Mouse (Mus musculus) brain, embryonic 18.5 days (tissue): ENCODE results near the gene Notch1.

Experiments
- DNase-seq: peaks from one replicate; pipeline ENCODE4 v3.0.0-alpha.2; 2012; ENCODE audit warnings: low read depth, low spot score

The Notch1 gene

DNA sequence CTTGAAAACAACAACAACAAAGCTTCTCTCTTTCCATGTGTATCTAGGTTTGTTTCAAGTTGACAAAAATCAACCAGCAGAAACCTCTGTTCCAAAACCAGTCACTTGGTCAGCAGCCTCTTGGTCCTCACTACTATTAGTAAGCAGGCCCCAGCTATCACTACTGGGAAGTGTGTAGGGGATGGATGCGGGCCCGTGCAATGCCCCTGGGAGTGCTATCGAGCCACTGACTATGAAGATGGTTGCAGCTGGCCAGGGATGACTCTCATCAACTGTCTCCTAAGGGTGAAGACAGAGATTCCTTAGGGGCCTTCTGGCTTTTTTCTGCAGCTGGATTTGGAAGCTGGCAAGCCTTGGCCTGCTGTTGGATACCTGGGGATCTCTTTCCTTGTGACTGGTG is 13.4 kb upstream of the Notch1 start:
- DNase-seq: no peak

DNA sequence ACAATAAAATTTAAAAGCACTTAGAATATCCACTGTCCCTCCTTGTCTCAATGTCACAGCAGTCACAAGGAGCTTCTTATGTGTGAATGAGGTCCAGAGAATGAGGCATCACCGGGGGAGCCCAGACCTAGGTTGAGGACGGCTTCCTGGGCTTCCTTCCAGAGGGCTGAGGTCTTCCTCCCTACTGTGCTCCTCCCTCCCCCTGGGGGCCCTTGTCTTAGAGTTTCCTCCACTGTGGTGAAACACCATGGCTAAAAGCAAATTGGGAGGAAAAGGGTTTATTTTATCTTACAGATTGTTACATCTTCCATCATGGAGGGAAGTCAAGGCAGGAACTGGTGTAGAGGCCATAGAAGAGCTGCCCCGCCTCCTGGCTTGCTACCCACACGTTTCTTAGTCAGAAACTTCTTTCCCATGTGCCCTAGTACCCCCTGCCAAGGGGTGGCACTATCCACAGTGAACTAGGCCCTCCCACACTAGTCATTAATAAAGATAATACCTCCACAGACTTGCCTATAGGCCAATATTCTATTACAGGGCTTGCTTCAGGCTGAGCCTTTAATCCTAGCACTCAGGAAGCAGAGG is 12.8 kb upstream of the Notch1 start:
- no peak for DNase-seq

DNA sequence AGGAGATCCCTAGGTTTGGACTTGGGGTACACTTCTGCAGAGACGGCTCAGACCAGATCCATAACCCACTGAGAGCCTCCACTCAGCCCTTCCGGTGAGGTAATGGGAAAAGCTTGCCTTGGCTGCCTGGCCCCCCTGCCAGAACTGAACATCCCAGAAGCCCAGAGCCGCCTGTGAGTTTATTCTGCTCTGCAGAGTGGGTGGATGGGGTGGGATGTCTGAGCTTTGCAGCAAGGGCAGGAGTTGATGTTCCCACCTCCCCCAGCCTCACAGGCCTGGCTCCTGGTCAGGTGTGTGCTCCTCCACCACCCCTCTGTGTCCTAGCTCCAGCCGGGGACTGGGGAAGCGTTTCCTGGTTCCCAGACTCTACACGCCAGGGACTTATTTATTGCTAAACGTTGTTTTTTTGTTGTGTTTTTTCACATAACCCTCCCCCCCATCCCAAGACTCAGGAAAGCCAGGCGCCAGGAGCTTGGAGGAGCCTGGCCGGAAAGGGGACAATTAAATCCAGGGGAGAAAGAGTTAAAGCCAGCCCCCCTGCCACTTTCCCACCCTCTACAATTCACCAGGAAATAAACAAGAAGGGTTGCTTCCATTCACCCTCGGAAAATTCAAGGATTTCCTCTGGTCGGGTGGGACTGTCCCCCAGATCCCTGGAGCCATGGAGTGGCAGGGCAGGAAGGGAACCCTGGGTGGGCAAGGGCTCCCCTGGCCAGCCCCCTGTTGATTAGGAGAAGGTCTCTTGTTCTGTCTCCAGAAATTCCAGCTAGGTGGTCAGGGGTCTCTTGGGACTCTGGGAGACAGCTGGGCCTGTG is 10.2 kb upstream of the Notch1 start:
- DNase-seq: no peak

DNA sequence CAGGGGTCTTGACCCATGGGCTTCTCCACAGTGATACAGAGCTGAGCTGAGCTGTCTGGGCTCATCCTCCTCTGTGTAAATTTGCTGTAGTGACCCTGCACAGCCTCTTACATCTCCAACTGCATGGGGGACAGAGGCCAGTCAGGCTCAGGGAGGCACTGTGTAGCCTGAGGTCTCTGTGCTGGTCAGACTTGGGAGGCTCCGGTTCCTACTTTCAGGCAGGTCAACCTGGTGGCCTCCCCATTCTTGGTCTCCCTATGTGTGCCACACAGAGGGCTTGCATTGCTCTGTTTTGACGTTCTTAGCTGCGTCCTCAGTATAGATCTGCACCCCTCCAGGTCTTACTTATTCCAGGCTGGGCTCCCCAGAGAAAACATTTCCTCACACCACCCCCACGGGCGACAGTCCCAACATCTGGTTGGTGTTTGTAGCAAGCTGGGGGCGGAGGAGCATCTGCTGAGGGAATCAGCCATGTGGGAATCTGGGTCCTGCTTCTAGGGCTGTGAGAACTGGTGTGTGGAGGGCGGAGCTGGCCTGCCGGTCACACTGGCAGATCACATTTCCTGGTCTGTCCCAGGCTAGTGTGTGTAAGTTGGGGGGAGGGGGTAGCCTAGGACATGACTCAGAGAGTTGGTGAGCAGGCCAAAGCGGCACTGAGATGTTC is 9.0 kb upstream of the Notch1 start:
- DNase-seq: no peak

DNA sequence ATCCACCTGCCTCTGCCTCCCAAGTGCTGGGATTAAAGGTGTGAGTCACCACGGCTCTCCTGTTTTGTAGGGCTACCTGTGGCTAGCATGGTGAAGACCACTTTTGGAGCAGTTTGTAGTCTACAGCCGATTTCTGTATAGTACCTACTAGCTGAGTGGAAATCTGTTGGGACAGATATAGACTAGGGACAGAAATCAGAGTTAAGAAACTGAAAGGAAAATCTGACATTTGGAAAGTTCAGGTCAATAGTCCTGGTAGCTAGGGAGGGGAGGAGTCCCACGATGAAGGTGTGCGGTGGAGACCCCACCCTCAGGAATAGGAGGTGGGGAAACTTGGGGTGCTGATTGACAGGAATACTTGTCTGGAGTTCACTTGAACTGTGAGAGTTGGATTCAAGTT is 5.9 kb upstream of the Notch1 start:
- DNase-seq: no peak

DNA sequence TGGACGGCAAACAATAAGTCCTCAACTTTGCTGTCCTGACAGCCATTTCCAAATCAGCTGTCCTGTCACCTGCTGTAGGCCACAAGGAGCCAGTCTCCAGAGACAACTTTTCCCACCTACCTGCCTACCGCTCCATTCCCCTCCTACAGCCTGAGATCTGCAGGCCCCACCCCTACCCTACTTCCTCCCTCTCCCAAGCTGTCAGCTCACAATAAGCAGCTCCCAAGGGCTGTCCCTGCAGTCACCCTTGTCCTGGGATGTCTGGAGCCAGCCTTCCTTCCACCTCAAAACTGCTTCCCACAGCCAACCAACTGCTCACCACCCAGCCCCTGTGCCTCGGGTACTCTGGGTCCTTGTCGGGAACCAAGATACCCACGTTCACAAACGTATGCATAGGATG is 3.3 kb upstream of the Notch1 start:
- DNase-seq: no peak

DNA sequence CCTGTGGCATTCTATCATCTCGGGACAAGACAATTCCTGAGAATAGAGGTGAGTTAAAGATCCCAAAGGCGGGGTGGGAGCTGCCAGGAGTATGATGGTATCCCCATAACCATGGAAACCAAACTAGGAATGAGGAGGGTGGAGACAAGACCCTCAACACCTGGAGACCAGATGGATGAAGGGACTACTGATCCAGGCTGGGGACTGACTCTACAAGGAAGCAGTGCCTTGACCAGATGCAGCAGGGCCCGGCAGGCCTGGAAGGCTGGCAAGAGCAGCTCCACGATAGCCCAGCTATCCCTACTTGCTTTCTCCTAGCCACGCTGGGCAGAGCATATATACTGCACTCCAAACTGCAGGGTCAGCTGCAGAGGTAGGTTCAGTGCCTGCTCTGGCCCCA is 524 bp upstream of the Notch1 start:
- DNase-seq: no peak

DNA sequence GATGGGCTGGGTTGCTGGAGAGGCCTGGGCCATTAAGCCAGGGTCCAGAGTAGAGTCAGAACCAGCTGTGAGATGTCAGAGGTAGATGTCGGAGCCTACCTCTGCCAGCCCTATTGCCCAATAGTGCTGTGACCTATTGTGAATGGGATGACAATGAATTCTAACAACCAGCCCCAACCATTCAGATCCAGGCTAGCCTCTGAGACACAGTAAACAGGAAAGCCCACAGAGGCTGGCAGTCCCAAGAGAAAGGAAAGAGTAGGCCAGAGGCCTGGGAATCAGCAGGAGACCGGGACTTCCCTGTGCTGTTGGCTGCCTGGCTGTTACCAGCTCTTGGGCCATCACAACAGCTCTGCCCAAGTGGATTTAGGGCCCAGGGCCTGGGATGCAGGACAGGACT is 1.1 kb downstream of the Notch1 start:
- no peak for DNase-seq

DNA sequence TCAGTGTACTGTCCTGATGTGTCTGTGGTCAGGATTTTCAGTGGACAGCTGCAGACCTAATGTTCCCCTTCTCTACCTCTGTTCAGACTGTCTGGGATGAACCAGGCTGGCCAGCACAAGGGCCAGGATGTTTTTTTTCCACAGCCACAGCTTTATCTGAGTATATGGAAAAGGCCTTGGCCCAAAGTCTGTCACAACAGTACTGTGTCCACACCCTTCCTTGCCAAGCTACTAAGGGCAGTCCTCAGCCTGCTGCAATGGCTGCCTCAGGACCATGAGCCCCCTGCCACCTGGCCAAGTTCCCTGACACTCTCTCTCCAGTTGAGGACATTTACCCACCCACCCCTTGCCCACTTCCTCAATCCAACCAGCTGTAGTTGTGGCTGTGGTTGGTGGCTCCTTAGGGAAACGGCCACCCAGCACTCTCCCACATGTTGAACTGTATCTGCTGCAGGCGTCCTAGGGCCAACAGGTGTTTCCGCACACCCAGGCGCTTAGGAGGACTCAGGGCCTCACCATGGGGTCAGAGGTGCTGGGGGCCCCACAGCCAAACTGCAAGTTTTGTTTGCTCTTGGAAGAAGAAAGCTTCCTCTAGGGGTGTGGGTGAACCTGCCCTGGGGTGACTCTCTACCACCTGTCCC is 3.2 kb downstream of the Notch1 start:
- DNase-seq: no peak

DNA sequence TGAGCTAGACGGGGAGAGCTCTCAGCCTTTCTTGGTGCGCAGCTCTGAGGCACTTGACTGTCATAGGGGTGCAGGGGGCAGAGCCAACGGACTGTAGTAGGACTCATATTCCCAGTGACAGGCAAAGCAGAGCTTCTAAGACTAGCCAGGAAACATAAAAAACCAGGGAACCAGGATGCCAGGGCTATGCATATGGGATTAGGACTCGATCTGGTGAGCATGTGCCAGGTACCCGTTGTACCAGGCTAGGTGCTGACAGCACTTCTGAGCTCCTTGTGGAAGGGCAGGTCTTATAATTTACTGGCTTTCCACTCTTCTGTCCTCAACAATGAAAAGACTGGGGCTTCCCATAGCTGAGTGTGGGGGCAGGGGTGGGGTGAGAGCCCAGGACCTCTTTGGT is 7.8 kb downstream of the Notch1 start:
- DNase-seq: no peak

DNA sequence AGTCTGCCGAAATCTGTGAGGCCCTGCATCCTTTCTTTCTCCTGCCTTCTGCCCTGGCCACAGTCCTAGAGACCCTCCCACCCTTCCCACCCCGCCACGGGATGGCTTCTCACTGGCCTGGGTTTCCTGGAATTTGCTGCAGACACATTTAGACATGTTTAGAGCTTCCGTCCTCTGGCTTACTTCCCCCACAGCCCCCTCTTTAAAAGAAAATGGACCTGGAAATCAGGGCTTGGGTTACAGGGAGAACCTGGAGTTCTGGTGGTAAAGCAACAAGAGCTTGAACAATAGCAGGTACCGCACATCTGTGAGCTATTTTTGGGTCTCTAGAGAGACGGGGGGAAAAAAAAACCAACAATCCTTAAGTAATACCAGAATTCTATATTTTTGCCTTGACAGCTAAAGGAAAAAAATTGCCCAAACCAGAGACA is 8.5 kb downstream of the Notch1 start:
- DNase-seq: no peak

DNA sequence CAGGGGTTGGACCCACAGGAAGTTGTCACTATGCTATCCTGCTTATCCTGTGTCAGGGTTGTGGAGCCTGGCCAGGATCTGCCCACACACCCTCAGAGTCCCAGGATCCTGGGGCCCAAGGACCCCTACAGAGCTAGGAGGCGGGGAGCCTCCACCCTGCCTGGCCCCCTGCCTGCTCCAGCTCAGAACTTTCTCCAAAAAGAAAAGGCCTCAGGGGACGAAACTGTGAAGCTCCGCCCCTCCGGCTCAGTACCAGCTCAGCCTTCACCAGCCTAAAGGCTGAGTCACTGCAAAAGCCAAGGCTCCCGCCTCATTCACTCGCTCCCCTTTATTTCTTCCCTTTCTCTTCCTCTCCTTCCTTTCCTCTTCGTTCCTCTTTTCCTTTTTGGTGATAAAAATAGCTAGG is 9.0 kb downstream of the Notch1 start:
- DNase-seq: no peak

DNA sequence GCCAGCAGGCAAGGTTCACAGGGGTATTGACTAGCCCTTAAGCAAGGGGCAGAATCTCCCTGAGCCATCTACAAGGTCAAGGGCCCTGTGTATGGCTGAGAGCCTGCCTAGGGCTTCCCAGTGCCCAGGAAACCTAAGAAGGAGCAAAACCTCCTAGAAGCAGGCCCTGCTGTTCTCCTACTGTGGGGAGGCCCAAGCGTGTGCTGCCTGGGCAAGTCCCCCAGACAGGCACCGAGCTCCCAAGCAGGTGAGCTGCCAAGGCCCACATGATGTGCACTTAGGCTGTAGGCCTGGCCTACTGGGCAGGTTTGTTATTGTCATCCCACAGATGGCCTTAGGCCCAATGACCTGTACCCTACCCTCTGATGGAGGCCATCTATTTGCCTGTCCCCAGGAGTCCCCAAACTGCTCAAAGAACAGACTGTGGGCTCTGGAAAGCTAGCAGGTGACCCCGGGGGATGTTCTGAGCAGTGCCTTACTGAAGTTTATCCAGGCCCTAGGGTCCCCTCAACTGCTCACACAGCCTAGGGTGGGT is 9.7 kb downstream of the Notch1 start:
- no peak for DNase-seq

DNA sequence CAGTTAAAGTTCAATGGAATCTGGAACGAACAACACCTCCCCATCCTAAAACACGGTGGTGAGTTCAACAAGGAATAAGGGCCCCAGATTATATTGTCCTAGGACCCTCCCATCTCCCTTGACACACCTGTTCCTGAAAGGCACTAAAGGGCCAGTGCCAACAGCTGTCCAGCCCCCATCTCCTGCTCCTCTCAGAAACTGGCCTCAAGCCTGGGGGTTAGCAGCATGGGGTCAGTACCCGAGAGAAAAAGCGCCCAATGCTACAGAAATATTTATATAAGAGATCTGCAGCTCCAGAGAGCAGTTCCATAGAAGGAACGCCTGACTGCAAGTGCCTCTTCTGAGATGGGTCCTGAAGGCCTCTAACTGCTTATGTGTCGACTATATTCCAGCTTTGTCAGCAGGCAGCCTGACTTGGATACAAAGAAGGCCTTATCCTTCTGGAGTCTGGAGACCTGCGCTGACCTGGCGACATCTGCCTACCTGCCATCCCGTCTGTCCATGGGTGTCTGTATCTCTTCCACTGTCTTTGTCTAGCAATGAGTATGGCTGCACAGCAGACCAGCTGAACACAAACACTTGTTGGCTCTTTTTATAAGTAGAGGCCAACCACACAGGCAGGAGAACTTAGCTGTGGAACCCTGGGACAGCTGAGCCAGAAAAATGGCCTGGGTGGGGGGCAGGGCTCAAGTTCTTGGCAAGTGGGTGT is 11.5 kb downstream of the Notch1 start:
- no peak for DNase-seq

DNA sequence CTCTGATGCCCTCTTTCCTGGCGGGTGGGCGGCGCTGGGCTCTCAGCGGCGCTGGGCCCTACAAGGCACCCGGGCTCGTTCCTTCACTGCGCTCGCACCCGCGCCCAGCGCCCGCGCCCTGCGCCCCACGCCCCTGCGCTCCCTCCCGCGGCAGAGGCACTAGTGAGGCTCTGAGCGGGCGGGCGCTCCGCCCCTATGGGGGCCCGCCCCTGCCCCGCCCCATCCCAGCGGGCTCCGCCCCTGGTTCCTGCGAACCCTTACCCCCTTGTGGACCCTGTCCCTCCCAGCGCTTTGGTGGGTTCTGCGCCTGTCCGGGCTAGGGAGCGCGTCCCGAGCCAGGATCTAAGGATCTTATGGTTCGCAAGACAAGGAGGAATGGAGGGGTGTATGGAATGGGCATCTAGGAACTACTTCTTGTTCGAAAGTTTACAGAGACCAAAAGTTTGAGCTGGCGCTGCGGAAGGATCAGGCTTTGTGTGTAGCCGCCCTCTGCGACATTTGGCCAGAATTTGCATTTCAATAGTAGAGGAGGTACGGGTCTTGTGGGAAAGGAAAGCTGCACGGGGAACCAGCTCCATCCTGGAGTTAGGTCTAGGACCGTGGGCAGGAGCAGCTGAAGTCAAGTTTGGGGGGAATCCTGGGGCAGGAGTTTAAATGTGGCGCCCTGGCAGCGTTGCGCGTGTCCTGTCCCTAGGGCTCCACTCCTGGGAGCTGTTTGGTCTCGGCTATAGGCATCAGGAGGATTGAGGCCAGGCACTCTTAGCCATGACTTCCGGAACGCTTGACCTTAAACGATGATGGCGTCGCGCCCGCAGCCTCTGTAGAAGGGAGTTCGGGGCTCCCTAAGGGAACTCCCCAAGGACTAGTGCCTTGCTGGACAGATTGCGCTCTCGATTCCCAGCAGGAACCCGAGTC is 12.5 kb downstream of the Notch1 start:
- DNase-seq: no peak

DNA sequence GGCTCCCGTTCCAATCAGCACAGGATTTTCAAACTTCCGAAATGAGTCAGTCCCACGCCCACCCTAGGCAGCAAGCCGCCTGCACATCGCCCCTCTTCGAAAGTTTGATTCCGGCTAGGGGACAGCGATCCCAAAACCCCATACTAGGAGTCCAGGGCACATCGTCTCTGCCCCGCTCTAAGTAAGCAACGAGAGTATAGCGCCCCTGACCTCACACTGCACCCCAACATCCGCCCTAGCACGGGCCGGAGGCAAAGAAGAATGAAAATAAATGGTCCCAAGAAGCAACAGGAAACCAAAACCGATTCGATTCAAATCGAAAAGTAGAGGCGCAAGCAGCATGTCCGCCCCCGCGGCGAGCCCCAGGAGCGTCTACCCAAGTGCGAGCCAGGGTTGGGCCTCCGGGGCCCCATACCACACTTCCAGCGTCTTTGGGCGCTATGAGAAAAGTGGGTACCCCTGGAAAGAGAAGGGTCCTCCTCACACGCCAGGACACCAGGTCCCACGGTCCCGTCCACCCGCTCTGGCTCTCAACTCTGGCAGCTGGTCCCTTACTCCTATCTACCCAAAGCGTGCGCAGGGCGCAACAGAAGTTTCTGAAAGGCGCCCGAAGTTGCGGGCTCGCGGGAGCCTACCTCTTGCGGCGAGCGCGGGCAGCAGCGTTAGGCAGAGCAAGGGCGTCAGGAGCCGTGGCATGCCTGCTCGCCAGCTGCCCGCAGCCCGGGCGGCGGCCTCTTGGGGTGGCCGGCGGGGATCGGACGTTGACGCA is 13.4 kb downstream of the Notch1 start:
- DNase-seq: no peak

DNA sequence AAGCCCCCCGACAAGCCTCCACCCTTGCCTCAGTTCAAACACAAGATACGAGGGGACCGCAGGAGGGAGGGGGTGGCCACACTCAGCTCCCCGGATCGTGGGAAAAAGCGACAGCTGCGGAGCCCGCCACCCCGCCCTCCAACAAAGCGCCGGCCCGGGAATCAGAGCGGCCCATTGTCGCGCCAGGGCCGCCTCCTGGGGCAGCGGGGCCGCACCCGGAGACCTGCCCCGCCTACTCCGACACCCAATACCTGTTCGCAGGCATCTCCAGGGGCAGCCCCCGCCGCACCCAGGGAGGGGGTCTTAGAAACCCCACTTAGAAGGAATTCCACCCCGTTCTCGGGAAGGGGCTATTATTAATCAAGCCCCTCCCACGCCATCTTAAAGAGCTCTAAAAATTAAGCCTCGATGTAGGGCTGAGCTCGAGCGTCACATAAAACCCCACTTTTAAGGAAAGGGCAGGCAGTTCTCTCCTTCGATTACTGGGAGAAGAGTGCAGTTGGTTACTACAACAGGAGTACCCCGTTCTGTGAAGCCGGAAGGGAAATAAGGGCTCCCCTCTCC is 14.1 kb downstream of the Notch1 start:
- DNase-seq: no peak

DNA sequence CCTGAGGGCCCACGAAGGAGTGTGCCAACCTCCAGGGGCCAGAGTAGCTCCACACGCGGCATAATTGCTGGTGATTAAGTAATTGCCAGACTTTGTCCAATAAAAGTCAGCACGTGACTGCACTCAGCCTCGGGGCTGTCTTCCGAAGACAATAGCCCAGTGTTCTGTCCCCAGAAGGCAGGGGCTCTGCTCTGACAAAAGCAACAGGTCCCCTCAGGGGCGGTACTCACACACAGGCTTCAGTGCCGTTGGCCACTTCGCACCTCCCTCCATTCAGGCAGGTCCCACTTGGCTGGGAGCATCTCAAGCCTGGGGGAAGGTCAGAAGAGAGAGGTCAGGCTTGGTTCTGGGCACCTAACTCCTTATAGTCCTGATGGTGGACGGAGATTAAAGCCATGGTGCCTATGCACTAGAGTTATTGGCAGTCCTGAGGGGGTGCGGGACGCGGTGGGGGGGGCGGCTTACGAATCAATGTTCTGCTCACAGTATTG is 14.8 kb downstream of the Notch1 start:
- no peak for DNase-seq
